Mouse (Mus musculus) heart, postnatal 14 days (tissue): ENCODE results near the gene Hist1h3g. TPM values are rescaled to one million over a fixed set of nuclear protein-coding genes. Genes with fewer than 3 reads are reported as not detected.
"Not testable (repeated sequence)": the region's sequence is repeated elsewhere in the genome, so short reads cannot be mapped to it uniquely, and the experiment has no call there.

Source experiments
- DNase-seq, 2 experiments: peaks; one replicate each; pipeline ENCODE4 v3.0.0; 2021 to 2022
- intact Hi-C: fragments of 180-260 bp; cut with DNase I; formaldehyde crosslinking; loops from one replicate; pipeline ENCODE4 v1.15.1; 2025
- total RNA-seq, 2 experiments: library from RNA; stranded (reverse); gene quantifications; 2 replicates each; pipeline ENCODE4 v1.2.3; 2021

The Hist1h3g gene
- total RNA-seq, 2 experiments from 2014 or later, result 13.1 to 34.3 TPM

- DNase-seq, result no peak
- intact Hi-C loops, result no loop called here
These were observed 17.0 kb downstream of the Hist1h3g start for GRCm38 (mm10) chr13:23551931-23552914.

GRCm38 (mm10) chr13:23552962-23553361 lies 17.7 kb downstream of the Hist1h3g start, which contains the start of gene Hist1h1d:
TSS of gene Hist1h1d (plus strand) at chr13:23553262.
- DNase-seq, result no peak
- intact Hi-C loops, result no loop called here

DNA sequence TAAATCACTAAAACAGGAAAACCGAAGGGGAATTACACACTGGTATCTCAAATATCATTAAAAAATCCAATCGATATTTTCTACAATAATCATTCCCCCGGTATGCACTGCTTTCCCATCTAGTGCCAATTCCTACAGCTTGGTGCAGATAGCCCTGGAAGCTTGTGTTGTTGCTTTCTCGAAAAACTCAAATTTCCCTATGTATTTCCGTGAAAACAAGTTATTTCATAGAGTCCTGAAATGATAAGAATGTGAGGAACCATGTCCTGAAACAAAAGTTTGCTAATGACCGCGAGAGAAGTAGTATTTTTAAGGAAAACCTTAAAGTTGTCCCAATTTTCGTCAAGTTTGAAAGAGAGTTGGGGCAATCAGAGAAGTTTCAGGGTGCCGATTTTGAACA lies 19.2 kb downstream of the Hist1h3g start:
- intact Hi-C loops, result no loop called here
- no peak for DNase-seq

GRCm38 (mm10) chr13:23554925-23555838 lies 20.0 kb downstream of the Hist1h3g start:
- DNase-seq, result peak; percentile 65 to 75
- intact Hi-C loops, result no loop called here

- intact Hi-C loops, result no loop called here
- DNase-seq, result peak; percentile 41 to 62
These were observed 20.7 kb downstream of the Hist1h3g start for GRCm38 (mm10) chr13:23555839-23556416.

DNA sequence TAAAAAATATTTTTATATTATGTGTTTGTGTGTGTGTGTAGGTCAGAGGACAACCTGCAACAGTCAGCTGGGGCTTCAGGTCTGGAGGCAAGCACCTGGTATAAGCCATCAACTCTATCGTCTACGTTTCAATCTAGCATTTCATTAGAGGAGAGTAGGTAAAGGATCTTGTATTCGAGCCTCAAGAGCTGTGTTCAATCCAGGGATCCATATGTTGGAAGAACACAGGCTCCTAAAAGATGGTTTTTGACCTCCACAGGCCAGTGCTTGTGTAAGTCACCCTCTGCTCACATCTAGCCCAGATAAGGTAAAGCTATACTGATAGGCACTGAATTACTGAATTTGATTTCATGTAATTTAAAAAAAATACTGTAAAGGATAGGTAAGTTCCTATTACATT lies 21.7 kb downstream of the Hist1h3g start:
- intact Hi-C loops, result no loop called here
- no peak for DNase-seq

GRCm38 (mm10) chr13:23560699-23561098 lies 25.5 kb downstream of the Hist1h3g start:
- DNase-seq, intact Hi-C loops: not testable (repeated sequence)

DNA sequence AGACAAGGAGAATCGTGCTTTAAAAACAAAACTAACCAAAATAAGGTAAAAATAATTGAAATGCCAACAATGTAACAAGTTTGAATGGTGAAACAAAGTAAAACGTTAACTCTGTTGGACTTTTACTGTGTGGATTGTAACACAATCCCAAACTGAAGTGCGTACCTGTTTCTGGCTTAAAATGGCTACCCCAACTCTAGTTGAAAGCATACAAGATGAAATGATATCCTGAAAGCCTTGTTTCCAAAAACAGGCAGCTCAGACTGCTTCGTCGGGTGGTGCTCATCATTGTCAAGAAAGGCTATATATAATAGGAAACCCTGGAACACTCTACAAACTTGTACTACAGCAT lies 26.3 kb downstream of the Hist1h3g start:
- intact Hi-C loops, DNase-seq: not testable (repeated sequence)

GRCm38 (mm10) chr13:23561883-23562659 lies 26.8 kb downstream of the Hist1h3g start, which contains the start of gene Hist1h3e:
TSS of gene Hist1h3e (minus strand) at chr13:23562369.
- DNase-seq, result peak; percentile 89 to 94
- intact Hi-C loops, result not testable (repeated sequence)

GRCm38 (mm10) chr13:23562699-23563462 lies 27.7 kb downstream of the Hist1h3g start:
- peak in 1 of 2 experiments; percentile 40 for DNase-seq

DNA sequence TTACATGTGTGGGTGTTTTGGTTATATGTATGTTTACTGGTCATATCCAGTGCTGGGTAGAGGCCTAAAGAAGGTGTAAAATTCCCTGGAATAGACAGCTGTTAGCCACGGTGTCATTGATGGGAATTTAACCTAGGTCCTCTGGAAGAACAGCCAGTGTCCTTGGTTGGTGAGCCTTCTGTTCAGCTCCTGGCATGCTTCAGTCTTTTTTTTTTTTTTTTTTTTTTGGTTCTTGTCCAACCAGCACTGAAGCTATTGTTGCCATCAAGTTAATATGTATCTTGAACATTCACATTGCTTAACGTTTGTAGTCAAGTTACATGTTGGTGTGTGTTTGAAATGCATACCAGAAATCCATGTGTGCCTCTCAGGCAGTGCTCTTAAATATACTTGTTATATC lies 29.3 kb downstream of the Hist1h3g start:
- DNase-seq, result no peak
- intact Hi-C loops, result no loop called here

More at GRCm38 (mm10) chr13:23562699-23563462, 27.7 kb downstream of the Hist1h3g start:
- intact Hi-C loops, result no loop called here

DNA sequence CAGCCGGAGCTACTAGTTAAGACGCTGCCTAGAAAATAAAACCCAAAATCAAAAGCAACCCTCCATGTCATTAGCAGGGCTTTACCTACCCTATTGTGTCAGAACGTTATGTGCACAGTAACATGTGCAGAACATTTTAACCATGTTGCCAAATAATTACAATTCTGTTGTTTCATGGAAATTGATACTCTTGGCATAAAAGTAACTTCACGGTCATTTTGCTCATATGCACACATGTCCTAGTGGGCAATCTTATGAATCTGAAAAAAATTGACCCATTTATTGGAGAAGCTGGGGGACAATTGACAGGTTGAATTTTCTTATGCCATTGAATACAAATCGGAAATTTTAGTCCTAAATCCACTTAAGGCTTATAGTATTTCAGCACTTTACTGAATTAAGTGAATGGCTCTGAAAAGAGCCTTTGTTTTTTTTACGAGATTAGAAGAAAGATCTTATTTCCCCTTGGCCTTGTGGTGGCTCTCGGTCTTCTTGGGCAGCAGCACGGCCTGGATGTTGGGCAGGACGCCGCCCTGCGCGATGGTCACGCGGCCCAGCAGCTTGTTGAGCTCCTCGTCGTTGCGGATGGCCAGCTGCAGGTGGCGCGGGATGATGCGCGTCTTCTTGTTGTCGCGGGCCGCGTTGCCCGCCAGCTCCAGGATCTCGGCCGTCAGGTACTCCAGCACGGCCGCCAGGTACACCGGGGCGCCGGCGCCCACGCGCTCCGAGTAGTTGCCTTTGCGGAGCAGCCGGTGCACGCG lies 35.2 kb downstream of the Hist1h3g start:
- intact Hi-C loops, result loop anchor here (5.0 kb wide), 1 partner anchor 1533 kb away; the partner anchor contains the start of genes Hist1h2ah and Hist1h2bk
- DNase-seq, result not testable (repeated sequence)

DNA sequence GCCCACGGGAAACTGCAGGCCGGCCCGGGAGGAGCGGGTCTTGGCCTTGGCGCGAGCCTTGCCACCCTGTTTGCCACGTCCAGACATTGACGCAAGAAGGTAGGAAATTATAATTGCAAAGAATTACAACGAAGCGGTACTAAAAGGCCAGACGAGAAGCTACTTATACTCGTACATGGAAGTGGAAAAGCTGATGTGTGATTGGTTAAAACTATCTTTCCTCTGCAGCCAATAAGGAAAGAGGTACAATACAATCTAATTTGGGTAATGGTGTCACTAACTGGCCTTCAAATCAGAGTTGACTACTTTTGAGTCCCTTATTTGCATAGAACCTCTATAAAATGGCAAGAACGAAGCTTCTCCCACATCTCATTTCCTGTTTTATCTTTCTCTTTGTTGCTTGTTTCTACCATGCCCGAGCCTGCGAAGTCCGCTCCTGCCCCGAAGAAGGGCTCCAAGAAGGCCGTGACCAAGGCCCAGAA lies 35.8 kb downstream of the Hist1h3g start, which contains the start of the genes Hist1h2ae and Hist1h2bg:
TSS of gene Hist1h2ae (minus strand) at position 199 of the 482 bp plus-strand sequence.
TSS of gene Hist1h2bg (plus strand) at position 375 of the 482 bp plus-strand sequence.
- DNase-seq, result peak; percentile 51 to 55
- intact Hi-C loops, result loop anchor here (5.0 kb wide), 1 partner anchor 1534 kb away; the partner anchor contains the start of genes Hist1h2ah and Hist1h2bk

GRCm38 (mm10) chr13:23571504-23572217 lies 36.4 kb downstream of the Hist1h3g start:
- intact Hi-C loops, result loop anchor here (5.0 kb wide), 1 partner anchor 1534 kb away; the partner anchor contains the start of genes Hist1h2ah and Hist1h2bk

DNA sequence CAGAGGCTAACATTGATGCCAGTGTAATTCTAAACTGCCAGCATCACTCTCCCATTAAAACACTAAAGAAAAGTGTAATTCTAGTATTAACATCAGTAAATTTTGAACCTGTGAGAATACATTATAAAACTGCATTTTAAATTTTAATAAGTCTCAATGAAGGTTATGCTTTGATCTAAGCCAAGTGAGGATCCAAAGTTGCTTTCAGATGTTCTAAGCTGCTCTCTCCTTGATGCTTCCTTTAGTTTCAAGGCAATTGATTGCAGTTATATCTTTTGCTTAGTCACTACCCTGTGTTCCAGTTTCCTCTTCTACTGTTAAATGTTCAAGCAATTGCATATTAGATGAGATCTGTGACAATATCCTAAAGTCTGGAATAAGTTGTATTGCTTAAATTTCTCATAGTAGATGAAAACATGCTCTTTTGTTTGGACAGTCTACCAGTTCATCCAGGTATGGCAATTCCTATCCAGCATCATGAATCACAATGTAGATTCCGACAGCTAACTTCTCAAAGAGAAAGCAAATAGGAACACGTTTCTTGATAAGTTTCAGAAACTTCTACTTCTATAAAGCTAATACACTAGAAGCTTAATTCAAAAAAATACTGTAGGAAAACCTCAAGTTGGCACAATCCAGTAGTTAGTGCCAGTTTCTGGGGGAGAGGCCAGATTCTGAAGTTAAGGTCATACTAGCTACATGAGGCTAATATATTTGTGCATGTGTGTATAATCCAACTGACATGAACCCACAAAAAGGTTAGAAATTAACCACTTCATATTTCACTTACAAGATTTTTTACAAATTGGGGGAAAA lies 37.2 kb downstream of the Hist1h3g start:
- no peak for DNase-seq
- intact Hi-C loops, result loop anchor here (5.0 kb wide), 1 partner anchor 1535 kb away; the partner anchor contains the start of genes Hist1h2ah and Hist1h2bk

More at GRCm38 (mm10) chr13:23571504-23572217, 36.4 kb downstream of the Hist1h3g start:
- not testable (repeated sequence) for DNase-seq
